Mouse (Mus musculus) neural tube, embryonic 15.5 days (tissue): ENCODE data around the gene Fam49a. TPM values are rescaled to one million over a fixed set of nuclear protein-coding genes. Genes with fewer than 3 reads are reported as not detected.

Experiments used
- ATAC-seq: fragments of 200-750 bp; cut with Nextera tagmentation; 2 replicates; pipeline ENCODE4 v1.8.0; 2017; ENCODE audit warnings: mild to moderate bottlenecking, moderate TSS enrichment, moderate library complexity; ENCODE audit not compliant: low FRiP score
- H3K27ac ChIP-seq: fragments of 300-500 bp; sonication (generic); replicated peaks from 2 replicates; pipeline ENCODE4 v1.5.1; 2015; ENCODE audit warnings: mild to moderate bottlenecking, inconsistent platforms
- H3K27me3 ChIP-seq: fragments of 300-500 bp; sonication (generic); replicated peaks from 2 replicates; pipeline ENCODE4 v1.6.1; 2015; ENCODE audit warnings: inconsistent platforms
- H3K36me3 ChIP-seq: fragments of 300-500 bp; sonication (generic); 2 replicates; pipeline ENCODE4 v1.6.1; 2015; ENCODE audit warnings: inconsistent platforms
- H3K4me1 ChIP-seq: fragments of 300-500 bp; sonication (generic); 2 replicates; pipeline ENCODE4 v1.6.1; 2015; ENCODE audit warnings: inconsistent platforms
- H3K4me2 ChIP-seq: fragments of 300-500 bp; sonication (generic); 2 replicates; pipeline ENCODE4 v1.6.1; 2015; ENCODE audit warnings: inconsistent platforms, mild to moderate bottlenecking, moderate library complexity
- H3K4me3 ChIP-seq: fragments of 300-500 bp; sonication (generic); replicated peaks from 2 replicates; pipeline ENCODE4 v1.5.1; 2015; ENCODE audit warnings: mild to moderate bottlenecking, inconsistent platforms
- H3K9ac ChIP-seq: fragments of 300-500 bp; sonication (generic); replicated peaks from 2 replicates; pipeline ENCODE4 v1.6.1; 2015; ENCODE audit warnings: mild to moderate bottlenecking, inconsistent platforms
- H3K9me3 ChIP-seq: fragments of 300-500 bp; sonication (generic); replicated peaks from 2 replicates; pipeline ENCODE4 v1.6.1; 2016; ENCODE audit warnings: inconsistent platforms
- WGBS: fragments of 180-500 bp; shearing (Covaris S2); methylation state at CpG from one replicate; pipeline ENCODE4 v1.1.7; 2015; ENCODE audit warnings: mixed read lengths; 5-methylcytosine and 5-hydroxymethylcytosine counted together
- polyA plus RNA-seq: library from polyadenylated mRNA; unstranded; fragments of >200 nt; fragmentation: Nextera tagmentation; extraction: Ambion mirVana; gene quantifications from 2 replicates; pipeline ENCODE4 v1.2.1, GENCODE M21; 2015

Gene Fam49a
- polyA plus RNA-seq, 1 experiment from 2014 or later, result 59.1 TPM

GRCm38 (mm10) chr12:12275124-12275779 is 13.3 kb downstream of the Fam49a start:
- no peak overlapping the region for H3K9ac ChIP-seq
- no peaks in the 10 kb centered on the region for H3K9me3 ChIP-seq
- H3K4me2 ChIP-seq, result no peak overlapping the region
- peaks cover 14% of the 10 kb centered on the region for H3K4me1 ChIP-seq
- ATAC-seq, result no peak
- WGBS, result 87% methylated on average over 4 of the region's 4 CpGs
- no peak overlapping the region for H3K4me3 ChIP-seq
- H3K27me3 ChIP-seq, result no peaks in the 10 kb centered on the region
- peaks cover 3% of the 10 kb centered on the region; the same call in 1 of the 2 replicates for H3K36me3 ChIP-seq
- H3K27ac ChIP-seq, result no peak overlapping the region

DNA sequence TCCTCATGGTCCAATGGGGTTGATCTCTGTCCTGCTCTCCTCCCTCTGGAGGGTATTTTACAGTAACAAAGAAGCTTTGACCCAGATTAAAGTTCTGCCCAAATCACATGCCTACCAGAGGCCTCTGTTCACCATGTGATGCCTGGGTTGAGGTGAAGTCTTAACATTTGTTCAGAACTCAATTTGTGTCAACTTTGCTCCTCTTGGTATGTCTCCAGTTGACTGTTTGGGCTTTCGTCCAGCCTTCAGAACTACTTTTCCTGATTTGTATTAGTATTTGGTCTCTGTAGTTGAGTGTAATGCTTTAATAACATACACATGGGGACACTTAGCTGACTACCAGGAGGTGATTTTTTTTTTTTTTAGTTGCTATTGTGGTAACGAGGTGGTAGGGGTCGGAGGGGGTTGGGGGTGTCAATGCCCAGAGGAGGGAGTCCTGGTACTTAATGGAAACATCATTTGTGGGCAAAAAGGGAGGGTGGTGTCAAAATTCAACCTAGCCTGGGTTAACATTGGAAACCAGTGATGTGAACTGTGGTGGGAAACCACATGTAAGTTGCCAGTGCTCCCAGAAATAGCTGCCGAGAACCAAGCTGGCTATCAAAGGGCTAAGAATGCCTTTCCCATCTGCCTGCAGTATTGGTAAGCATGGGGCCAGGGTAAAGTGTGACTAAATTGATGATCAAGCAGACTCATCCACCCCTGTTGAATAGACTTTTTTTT is 16.0 kb downstream of the Fam49a start:
- no peak overlapping the region for H3K9ac ChIP-seq
- H3K4me3 ChIP-seq, result no peak overlapping the region
- peaks cover 4% of the 10 kb centered on the region for H3K4me1 ChIP-seq
- no peak overlapping the region for H3K27ac ChIP-seq
- no peaks in the 10 kb centered on the region for H3K9me3 ChIP-seq
- H3K27me3 ChIP-seq, result no peaks in the 10 kb centered on the region
- ATAC-seq, result no peak
- WGBS, result 65% methylated on average over 4 of the region's 4 CpGs
- H3K36me3 ChIP-seq, result 0 out of 2 replicates have a peak, but pooled peaks cover 3% of the 10 kb centered on the region
- H3K4me2 ChIP-seq, result no peak overlapping the region

- Histone ChIP-seq H3K27ac (no peak overlapping the region), H3K9me3 (no peaks in the 10 kb centered on the region), H3K36me3 (0 out of 2 replicates have a peak, but pooled peaks cover 3% of the 10 kb centered on the region), H3K9ac (no peak overlapping the region), H3K27me3 (no peaks in the 10 kb centered on the region), H3K4me2 (no peak overlapping the region), H3K4me1 (peaks cover 4% of the 10 kb centered on the region), H3K4me3 (no peak overlapping the region)
- ATAC-seq, result no peak
- WGBS, result 52% methylated on average over 7 of the region's 7 CpGs
Observed at GRCm38 (mm10) chr12:12278464-12278872, 16.5 kb downstream of the Fam49a start.

DNA sequence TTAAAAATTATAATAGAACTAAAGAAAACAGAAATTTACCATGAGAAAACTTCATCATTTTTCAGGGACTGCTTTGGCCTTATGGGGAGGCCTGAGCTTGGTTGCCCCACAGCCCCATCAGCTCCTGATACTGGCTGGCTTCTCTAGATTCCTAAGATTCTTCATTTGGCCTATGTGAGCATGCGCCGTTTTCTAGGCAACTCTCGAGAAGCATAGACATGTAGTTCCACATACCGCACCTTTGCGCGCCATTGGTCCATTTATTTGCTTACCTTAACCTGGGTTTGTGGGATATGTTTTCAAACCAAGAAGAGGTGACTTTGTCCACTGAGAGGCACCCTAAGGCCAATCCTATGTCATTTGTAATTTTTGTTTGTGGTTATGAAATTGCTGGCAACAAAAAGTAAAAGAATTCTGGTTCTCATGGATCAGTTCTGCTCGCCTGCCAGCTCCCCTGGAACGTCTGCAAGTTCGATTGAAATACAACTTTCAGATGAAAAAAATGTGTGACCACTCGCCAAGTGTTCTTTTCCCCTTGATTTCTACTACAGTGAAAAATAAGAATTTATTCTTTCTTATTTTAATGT is 21.9 kb downstream of the Fam49a start:
- no peak for ATAC-seq
- Histone ChIP-seq H3K9me3 (no peaks in the 10 kb centered on the region), H3K4me3 (no peak overlapping the region), H3K4me1 (peaks cover 28% of the 10 kb centered on the region), H3K27me3 (no peaks in the 10 kb centered on the region), H3K4me2 (no peak overlapping the region), H3K36me3 (no peaks in the 10 kb centered on the region), H3K9ac (no peak overlapping the region), H3K27ac (no peak overlapping the region)
- 96% methylated on average over 10 of the region's 10 CpGs for WGBS

GRCm38 (mm10) chr12:12284521-12284920 is 22.6 kb downstream of the Fam49a start:
- Histone ChIP-seq H3K36me3 (no peaks in the 10 kb centered on the region), H3K27ac (no peak overlapping the region), H3K4me2 (no peak overlapping the region), H3K9me3 (no peaks in the 10 kb centered on the region), H3K9ac (no peak overlapping the region), H3K4me3 (no peak overlapping the region), H3K4me1 (peaks cover 28% of the 10 kb centered on the region), H3K27me3 (no peaks in the 10 kb centered on the region)
- WGBS, result 87% methylated on average over 6 of the region's 6 CpGs
- ATAC-seq, result no peak

DNA sequence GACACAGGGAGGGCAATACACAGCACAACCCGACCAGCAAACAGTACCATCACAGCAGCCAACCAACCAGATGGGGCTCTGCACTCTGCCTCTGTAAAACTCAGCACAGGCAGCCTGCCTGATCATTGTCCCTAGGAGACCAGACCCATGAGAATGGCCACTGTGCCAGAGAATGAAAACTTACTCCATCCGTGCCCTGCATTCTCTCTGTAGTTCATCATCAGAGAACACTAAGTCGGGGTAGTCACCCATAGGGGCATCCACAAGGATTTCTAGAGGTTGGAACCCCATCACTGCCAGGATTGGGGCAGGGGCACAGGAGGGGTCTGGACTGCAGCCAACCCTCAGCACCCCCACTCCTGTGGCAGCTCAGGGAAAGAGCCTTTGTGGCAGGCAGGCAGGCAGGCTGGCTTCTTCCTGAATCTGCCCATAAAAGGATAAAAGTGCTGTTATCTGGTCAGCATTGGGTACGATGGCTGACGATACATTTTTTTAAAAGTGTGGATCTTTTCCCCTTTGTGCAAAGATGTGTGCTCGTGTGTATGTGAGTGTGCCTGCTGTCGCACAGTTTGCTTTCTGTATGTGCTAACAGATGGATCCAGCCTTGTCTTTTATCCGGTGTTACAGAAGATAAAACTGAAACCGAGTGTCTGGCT is 25.3 kb downstream of the Fam49a start:
- 15% methylated on average over 9 of the region's 9 CpGs for WGBS
- H3K4me1 ChIP-seq, result peaks cover 40% of the 10 kb centered on the region
- peak; percentile 69 for ATAC-seq
- H3K36me3 ChIP-seq, result no peaks in the 10 kb centered on the region
- peak overlapping the region; percentile 88 for H3K27ac ChIP-seq
- peak overlapping the region; percentile 36 for H3K9ac ChIP-seq
- peak overlapping the region; percentile 8; the same call in 1 of the 2 replicates for H3K4me3 ChIP-seq
- H3K4me2 ChIP-seq, result peak overlapping the region; percentile 49
- H3K9me3 ChIP-seq, result no peaks in the 10 kb centered on the region
- H3K27me3 ChIP-seq, result no peaks in the 10 kb centered on the region

- H3K4me3 ChIP-seq, result peak overlapping the region; percentile 8; the same call in 1 of the 2 replicates
- ATAC-seq, result peak; percentile 4; the same call in 1 of the 2 replicates
- peaks cover 45% of the 10 kb centered on the region for H3K4me1 ChIP-seq
- H3K9ac ChIP-seq, result peak overlapping the region; percentile 36; the same call in 1 of the 2 replicates
- H3K36me3 ChIP-seq, result no peaks in the 10 kb centered on the region
- H3K4me2 ChIP-seq, result peak overlapping the region; percentile 49
- WGBS, result 28% methylated on average over 6 of the region's 6 CpGs
- H3K27me3 ChIP-seq, result no peaks in the 10 kb centered on the region
- H3K9me3 ChIP-seq, result no peaks in the 10 kb centered on the region
- H3K27ac ChIP-seq, result peak overlapping the region; percentile 88
Observed at GRCm38 (mm10) chr12:12287787-12288132, 25.8 kb downstream of the Fam49a start.

DNA sequence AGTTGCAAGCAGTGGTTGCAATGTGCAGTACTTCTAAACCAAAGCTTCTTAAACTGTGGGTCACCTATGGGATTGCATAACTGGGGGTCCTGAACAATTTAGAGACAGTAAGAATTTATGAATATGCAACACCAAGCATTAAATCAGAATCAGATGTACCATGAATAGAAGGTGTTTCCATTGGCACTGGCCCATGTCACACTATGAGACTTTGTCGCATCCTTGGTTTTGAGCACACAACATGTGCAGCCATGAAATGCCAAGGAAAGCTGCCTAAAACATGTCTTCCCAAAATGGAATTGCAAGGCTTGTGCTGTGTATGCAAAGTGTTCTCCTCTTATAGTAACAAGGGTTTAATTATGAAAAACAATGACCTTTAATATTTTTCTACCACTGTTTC is 26.6 kb downstream of the Fam49a start:
- Histone ChIP-seq H3K4me2 (no peak overlapping the region), H3K9me3 (no peaks in the 10 kb centered on the region), H3K27ac (peak overlapping the region; percentile 88), H3K9ac (no peak overlapping the region), H3K4me1 (peaks cover 53% of the 10 kb centered on the region), H3K36me3 (no peaks in the 10 kb centered on the region), H3K27me3 (no peaks in the 10 kb centered on the region), H3K4me3 (no peak overlapping the region)
- ATAC-seq, result no peak
- WGBS, result 81% methylated on average over 1 of the region's 1 CpGs

DNA sequence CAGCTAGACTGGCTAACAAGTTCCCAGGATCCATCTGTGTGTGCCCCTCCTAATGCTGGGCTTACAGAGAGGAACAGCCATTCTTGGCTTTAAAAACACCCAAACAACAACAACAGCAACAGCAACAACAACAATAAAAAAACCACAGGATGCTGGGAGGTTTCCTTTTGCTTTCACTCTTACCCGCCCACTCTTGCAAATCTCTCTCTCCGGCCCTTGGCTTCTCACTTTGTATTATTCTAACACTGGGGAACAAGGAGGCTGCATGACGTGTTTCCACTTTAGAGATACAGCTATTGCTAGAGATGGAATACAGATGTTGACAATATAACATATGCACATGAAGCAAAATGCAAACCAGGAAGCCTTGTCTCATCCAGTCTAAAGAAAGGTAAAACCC is 27.7 kb downstream of the Fam49a start:
- no peaks in the 10 kb centered on the region for H3K9me3 ChIP-seq
- H3K9ac ChIP-seq, result no peak overlapping the region
- no peak overlapping the region for H3K4me2 ChIP-seq
- peaks cover 55% of the 10 kb centered on the region for H3K4me1 ChIP-seq
- H3K4me3 ChIP-seq, result no peak overlapping the region
- H3K27me3 ChIP-seq, result no peaks in the 10 kb centered on the region
- 88% methylated on average over 3 of the region's 3 CpGs for WGBS
- no peak for ATAC-seq
- no peak overlapping the region for H3K27ac ChIP-seq
- no peaks in the 10 kb centered on the region for H3K36me3 ChIP-seq

DNA sequence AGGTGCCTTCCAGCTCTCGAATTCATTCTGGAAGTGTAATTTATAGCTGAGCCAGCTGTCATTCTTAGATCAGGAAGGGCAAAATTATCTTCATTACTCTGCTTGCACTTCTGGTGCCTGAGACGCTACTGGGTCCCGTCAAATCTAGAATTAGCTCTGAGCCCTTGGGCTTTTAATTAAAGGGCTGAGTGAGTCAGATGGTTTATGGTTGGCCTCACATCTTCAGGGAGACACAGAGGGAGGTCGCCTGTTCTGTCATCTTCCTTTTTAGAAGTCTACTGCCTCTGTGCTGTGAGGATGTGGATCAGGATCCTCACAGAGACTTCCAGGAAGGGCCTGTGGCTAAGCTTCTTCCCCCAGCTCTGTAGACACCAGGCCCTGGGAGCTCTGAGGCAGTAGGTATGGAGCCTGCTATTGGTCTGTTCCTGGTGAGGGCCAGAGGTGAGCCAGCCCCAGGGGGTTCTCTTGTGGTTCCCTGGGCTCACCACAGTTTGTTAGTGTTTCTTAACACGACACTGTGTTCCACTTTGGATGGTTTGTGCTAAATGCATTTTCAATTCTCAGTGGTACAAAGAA is 30.2 kb downstream of the Fam49a start:
- H3K27ac ChIP-seq, result peak overlapping the region; percentile 24
- no peaks in the 10 kb centered on the region for H3K27me3 ChIP-seq
- ATAC-seq, result no peak
- H3K4me3 ChIP-seq, result no peak overlapping the region
- H3K4me1 ChIP-seq, result peaks cover 44% of the 10 kb centered on the region
- no peaks in the 10 kb centered on the region for H3K36me3 ChIP-seq
- H3K9me3 ChIP-seq, result no peaks in the 10 kb centered on the region
- H3K9ac ChIP-seq, result no peak overlapping the region
- H3K4me2 ChIP-seq, result no peak overlapping the region
- 25% methylated on average over 5 of the region's 5 CpGs for WGBS

- no peaks in the 10 kb centered on the region for H3K36me3 ChIP-seq
- H3K4me2 ChIP-seq, result no peak overlapping the region
- ATAC-seq, result no peak
- no peaks in the 10 kb centered on the region for H3K9me3 ChIP-seq
- H3K27ac ChIP-seq, result no peak overlapping the region
- H3K9ac ChIP-seq, result no peak overlapping the region
- no peak overlapping the region for H3K4me3 ChIP-seq
- peaks cover 28% of the 10 kb centered on the region for H3K4me1 ChIP-seq
- H3K27me3 ChIP-seq, result no peaks in the 10 kb centered on the region
- 92% methylated on average over 5 of the region's 5 CpGs for WGBS
Observed at GRCm38 (mm10) chr12:12294380-12295171, 32.6 kb downstream of the Fam49a start.
